Mouse (Mus musculus) stomach, embryonic 15.5 days (tissue): ENCODE measurements around the gene Npy. TPM values are rescaled to one million over a fixed set of nuclear protein-coding genes. Genes with fewer than 3 reads are reported as not detected.

ENCODE experiments used
- ATAC-seq: fragments of 200-750 bp; cut with Nextera tagmentation; 2 replicates; pipeline ENCODE4 v1.8.0; 2017; ENCODE audit warnings: low read depth, moderate number of reproducible peaks, moderate TSS enrichment; ENCODE audit not compliant: insufficient read depth, low FRiP score
- H3K27ac ChIP-seq: fragments of 300-500 bp; sonication (generic); 2 replicates; pipeline ENCODE4 v1.5.1; 2015; ENCODE audit warnings: mild to moderate bottlenecking, inconsistent platforms
- H3K27me3 ChIP-seq: fragments of 300-500 bp; sonication (generic); replicated peaks from 2 replicates; pipeline ENCODE4 v1.6.1; 2015; ENCODE audit warnings: inconsistent platforms
- H3K36me3 ChIP-seq: fragments of 300-500 bp; sonication (generic); 2 replicates; pipeline ENCODE4 v1.6.1; 2015; ENCODE audit warnings: inconsistent platforms
- H3K4me1 ChIP-seq: fragments of 300-500 bp; sonication (generic); 2 replicates; pipeline ENCODE4 v1.6.1; 2015; ENCODE audit warnings: inconsistent platforms
- H3K4me2 ChIP-seq: fragments of 300-500 bp; sonication (generic); 2 replicates; pipeline ENCODE4 v1.6.1; 2015; ENCODE audit warnings: mild to moderate bottlenecking, inconsistent platforms
- H3K4me3 ChIP-seq: fragments of 300-500 bp; sonication (generic); replicated peaks from 2 replicates; pipeline ENCODE4 v1.5.1; 2015; ENCODE audit warnings: inconsistent platforms
- H3K9ac ChIP-seq: fragments of 300-500 bp; sonication (generic); 2 replicates; pipeline ENCODE4 v1.6.1; 2015; ENCODE audit warnings: inconsistent platforms
- H3K9me3 ChIP-seq: fragments of 300-500 bp; sonication (generic); 2 replicates; pipeline ENCODE4 v1.6.1; 2016; ENCODE audit warnings: inconsistent platforms
- WGBS: fragments of 180-500 bp; shearing (Covaris S2); methylation state at CpG from one replicate; pipeline ENCODE4 v1.1.7; 2015; 5-methylcytosine and 5-hydroxymethylcytosine counted together
- polyA plus RNA-seq: library from polyadenylated mRNA; unstranded; fragments of >200 nt; fragmentation: Nextera tagmentation; extraction: Ambion mirVana; gene quantifications from 2 replicates; pipeline ENCODE4 v1.2.1, GENCODE M21; 2015

Npy gene
- 9.7 and 11.6 TPM in 2 replicates for polyA plus RNA-seq

DNA sequence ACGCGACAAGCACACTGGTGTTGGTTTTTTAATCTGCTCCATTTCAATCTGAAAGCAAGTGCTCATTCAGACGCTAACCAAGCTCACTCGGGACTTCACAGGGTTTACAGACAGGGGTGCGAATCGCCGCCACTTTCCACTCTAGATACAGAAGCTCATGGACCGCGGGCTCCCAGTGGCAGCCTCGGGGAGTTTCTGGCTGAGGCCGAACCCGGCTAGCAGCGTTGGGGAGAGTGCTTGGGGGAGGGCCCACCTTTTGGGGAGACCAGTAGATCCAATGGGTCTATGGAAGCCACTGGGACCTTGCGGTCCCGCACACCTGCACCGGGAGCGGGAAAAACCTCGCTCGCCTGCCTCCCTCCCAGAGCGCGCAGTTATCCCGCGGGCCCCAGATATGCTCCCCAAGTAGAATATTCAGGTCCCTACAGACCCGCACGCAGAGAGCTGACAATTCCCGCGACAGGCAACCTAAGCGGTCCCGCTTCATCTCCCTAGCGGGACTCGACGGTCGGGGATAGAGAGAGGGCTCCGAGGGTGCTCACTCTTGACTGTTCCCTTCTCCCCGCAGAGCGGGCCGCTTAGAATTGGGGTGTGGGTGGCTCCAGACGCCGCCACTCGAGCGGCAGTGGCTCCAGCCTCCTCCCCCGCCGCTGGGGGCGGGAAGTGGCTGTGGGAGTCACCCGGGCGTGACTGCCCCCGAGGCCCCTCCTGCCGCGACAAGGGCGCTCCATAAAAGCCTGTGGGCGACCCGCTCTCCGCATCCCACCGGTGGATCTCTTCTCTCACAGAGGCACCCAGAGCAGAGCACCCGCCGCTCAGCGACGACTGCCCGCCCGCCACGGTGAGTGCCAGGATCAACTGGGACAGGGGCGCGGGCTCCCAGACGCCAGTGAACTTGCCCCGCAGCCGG, at the start of gene Npy:
Gene Npy, plus strand, starts transcription at position 750 of the 910 bp plus-strand sequence.
- Histone ChIP-seq H3K36me3 (no peaks in the 10 kb centered on the region), H3K27ac (no peak within 1 kb of the TSS), H3K4me3 (peak within 1 kb of the TSS; percentile 44), H3K4me1 (peaks cover 11% of the 10 kb centered on the region), H3K4me2 (peak within 1 kb of the TSS; percentile 92), H3K27me3 (peaks cover 36% of the 10 kb centered on the region), H3K9me3 (no peaks in the 10 kb centered on the region), H3K9ac (no peak within 1 kb of the TSS)
- ATAC-seq: no peak
- WGBS: under 1% methylated on average over 62 of the region's 66 CpGs

DNA sequence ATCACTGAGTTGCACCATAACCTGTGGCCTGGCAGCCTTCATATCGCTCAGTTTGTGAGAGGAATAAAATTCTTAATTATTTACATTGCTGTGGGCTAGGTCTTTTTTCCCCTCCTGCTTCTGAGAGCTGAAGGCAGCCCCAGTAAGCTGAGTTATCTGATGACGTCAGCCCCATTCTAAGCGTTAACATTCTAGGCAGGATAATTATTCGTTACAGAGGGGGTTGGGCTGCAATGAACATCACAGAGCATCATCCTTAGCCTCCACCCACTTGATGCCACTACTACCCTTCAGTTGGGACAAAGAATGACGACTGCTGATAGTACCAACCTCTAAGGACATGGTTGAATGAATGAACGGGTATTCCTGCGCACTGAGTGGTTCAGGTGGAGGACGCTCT, 47.5 kb upstream of the Npy start:
- no peaks in the 10 kb centered on the region for H3K36me3 ChIP-seq
- H3K27me3 ChIP-seq: no peaks in the 10 kb centered on the region
- no peaks in the 10 kb centered on the region for H3K4me1 ChIP-seq
- 61% methylated on average over 8 of the region's 8 CpGs for WGBS
- no peak overlapping the region for H3K4me3 ChIP-seq
- no peak overlapping the region for H3K9ac ChIP-seq
- no peak overlapping the region for H3K27ac ChIP-seq
- H3K4me2 ChIP-seq: no peak overlapping the region
- no peaks in the 10 kb centered on the region for H3K9me3 ChIP-seq
- ATAC-seq: no peak

DNA sequence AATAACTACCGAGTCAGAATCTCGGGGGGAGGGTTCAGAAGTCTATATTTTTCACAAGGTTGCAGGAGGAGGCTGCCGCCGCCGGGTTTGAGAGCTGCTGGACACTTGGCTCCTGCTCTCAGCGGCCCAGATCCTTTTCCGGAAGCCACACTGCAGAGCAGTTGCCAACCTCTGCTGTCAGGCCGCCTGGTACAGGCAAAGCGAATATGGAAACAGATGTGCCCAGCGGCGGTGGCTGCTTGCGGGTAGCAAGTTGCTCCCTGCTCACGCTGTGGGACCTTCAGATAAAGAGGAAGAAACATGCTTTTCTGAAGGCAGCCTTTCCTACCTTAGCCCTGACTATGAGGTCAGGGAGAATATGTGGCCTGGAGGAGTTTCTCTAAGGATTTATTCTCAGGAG, 44.4 kb upstream of the Npy start:
- Histone ChIP-seq H3K36me3 (no peaks in the 10 kb centered on the region), H3K4me2 (no peak overlapping the region), H3K27me3 (no peaks in the 10 kb centered on the region), H3K4me1 (no peaks in the 10 kb centered on the region), H3K9ac (no peak overlapping the region), H3K9me3 (no peaks in the 10 kb centered on the region), H3K4me3 (no peak overlapping the region), H3K27ac (no peak overlapping the region)
- WGBS: 63% methylated on average over 13 of the region's 13 CpGs
- no peak for ATAC-seq

DNA sequence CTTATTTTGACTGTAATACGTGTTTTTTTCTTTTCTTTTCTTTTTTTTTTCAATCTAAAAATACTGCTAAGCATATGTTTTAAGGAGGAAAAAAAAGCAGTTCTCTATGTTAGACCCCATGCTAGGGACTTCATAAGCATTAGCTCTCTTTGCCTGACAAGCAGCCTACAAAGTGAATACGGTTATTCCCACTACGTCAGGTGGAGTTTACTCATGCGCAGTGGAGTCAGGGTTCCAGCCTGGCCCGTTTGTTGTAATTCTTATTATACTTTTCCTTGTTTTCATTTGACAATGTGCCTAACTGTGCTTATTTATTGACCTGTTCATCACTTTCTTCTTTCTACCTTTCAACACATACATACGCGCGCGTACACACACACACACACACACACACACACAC, 43.8 kb upstream of the Npy start:
- 84% methylated on average over 9 of the region's 9 CpGs for WGBS
- ATAC-seq: no peak
- no peaks in the 10 kb centered on the region for H3K36me3 ChIP-seq
- no peaks in the 10 kb centered on the region for H3K27me3 ChIP-seq
- H3K4me3 ChIP-seq: no peak overlapping the region
- no peak overlapping the region for H3K9ac ChIP-seq
- no peaks in the 10 kb centered on the region for H3K9me3 ChIP-seq
- no peaks in the 10 kb centered on the region for H3K4me1 ChIP-seq
- no peak overlapping the region for H3K4me2 ChIP-seq
- no peak overlapping the region for H3K27ac ChIP-seq

DNA sequence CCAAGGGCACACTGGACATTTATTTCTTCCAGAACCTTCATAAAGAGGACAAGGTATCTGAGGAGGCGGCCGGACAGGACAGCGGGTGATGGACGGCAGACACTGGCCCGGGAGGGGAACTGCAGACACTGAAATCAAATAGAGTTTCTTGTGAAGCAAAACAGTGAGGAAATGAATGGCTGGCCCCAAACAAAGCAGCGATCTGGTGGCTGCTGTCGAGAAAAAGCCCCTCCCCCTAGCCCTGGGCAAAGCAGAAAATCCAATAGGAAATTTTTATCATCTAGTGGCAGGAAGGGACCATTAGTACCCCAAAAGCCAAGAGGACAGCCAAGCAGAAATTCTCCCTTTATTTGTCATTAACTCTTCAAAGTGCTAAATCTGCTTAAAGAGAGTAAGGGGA, 42.9 kb upstream of the Npy start:
- no peaks in the 10 kb centered on the region for H3K4me1 ChIP-seq

DNA sequence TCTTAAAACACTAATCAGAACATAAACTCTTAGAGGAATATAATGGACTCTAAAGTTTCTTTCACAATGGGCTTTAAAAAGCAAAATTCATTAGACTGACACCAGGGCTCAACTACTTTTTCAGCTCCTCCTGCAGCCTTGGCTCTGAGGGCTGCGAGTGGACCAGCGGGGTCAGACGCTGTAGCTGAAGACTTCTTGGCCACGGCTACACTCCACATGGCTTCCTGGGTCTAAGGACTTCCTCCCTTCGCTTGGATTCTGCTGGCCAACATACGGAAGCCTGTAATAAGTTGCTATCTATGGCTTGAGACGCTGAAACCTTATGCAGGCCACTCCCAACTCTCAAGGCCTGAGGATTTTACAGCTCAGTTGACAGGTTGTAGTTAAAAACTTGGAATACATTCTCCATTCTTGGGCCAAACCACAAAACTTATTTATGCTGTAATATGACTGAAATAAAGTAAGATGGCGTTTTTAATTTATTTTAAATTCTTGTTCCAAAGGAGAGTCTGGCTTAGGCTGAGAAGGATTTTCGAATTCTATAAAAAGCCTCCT, 41.6 kb upstream of the Npy start:
- no peak for ATAC-seq
- Histone ChIP-seq H3K9ac (no peak overlapping the region), H3K4me2 (no peak overlapping the region), H3K9me3 (no peaks in the 10 kb centered on the region), H3K36me3 (no peaks in the 10 kb centered on the region), H3K4me3 (no peak overlapping the region), H3K4me1 (no peaks in the 10 kb centered on the region), H3K27ac (no peak overlapping the region), H3K27me3 (no peaks in the 10 kb centered on the region)
- 61% methylated on average over 9 of the region's 9 CpGs for WGBS

More for the DNA sequence above, 42.9 kb upstream of the Npy start:
- no peak overlapping the region for H3K9ac ChIP-seq
- no peak for ATAC-seq
- H3K4me3 ChIP-seq: no peak overlapping the region
- H3K36me3 ChIP-seq: no peaks in the 10 kb centered on the region
- H3K9me3 ChIP-seq: no peaks in the 10 kb centered on the region
- H3K27me3 ChIP-seq: no peaks in the 10 kb centered on the region
- no peak overlapping the region for H3K4me2 ChIP-seq
- WGBS: 26% methylated on average over 7 of the region's 7 CpGs
- H3K27ac ChIP-seq: no peak overlapping the region

DNA sequence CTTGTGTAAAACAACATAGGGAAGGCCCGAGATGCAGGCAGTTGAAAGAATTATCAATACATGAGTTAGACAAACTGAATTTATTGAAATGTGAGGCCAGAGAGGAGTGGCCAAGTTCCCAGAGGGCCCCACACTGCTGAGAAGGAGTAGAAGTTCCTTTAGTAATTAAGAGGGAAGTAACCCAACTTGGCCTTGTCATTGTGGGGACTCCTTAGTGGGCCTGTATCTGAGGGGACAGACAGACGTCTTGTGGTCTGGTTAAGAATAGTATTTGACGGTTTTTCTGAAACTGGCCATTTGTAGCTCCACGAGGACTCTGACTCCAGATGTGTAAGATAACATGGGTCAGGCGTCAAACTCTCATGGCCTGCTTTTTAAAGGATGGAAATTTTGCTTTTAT, 40.7 kb upstream of the Npy start:
- Histone ChIP-seq H3K27ac (no peak overlapping the region), H3K9ac (no peak overlapping the region), H3K4me1 (no peaks in the 10 kb centered on the region), H3K4me2 (no peak overlapping the region), H3K9me3 (no peaks in the 10 kb centered on the region), H3K4me3 (no peak overlapping the region), H3K27me3 (no peaks in the 10 kb centered on the region), H3K36me3 (no peaks in the 10 kb centered on the region)
- ATAC-seq: no peak
- WGBS: 80% methylated on average over 5 of the region's 5 CpGs

DNA sequence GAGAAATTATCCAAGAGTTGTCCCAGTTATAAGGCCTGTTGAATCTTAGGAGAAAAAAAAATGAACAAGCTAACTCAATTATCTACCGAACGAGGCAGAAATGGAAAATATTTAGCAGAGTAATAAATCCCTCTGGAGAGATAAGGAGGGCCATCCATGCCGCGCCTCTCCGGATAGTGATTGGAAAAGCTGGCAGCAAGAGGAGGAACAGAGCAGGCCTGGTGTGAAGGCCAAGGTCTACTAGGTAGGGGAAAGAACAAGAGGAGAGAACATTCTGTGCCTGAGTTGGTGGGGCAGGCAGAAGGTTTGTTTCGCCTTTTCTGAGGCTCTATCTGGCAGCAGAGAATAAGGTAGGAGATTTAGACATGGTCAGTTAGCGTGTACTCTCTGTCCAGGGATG, 39.8 kb upstream of the Npy start:
- WGBS: 80% methylated on average over 7 of the region's 7 CpGs
- Histone ChIP-seq H3K4me2 (no peak overlapping the region), H3K4me1 (no peaks in the 10 kb centered on the region), H3K4me3 (no peak overlapping the region), H3K36me3 (no peaks in the 10 kb centered on the region), H3K27ac (no peak overlapping the region), H3K27me3 (no peaks in the 10 kb centered on the region), H3K9ac (no peak overlapping the region), H3K9me3 (no peaks in the 10 kb centered on the region)
- no peak for ATAC-seq

DNA sequence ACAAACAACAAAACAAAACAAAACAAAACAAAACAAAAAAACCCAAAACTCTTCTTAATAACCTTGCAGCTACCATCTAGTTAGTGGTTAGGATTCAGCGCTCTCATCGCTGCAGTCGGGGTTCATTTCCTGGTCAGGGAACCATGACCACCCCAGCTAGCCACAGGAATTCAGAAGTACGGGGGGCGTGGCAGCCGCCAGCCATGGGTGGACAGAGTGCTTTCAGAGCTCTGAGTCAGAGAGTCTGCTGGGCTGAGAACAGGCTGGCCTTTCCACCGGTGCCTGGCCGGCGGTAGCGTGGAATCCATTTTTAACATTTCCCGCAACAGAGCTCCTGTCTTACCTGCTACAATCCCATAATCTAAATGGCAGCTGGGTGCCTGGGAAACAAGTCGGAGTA, 30.0 kb upstream of the Npy start:
- H3K4me3 ChIP-seq: no peak overlapping the region
- no peaks in the 10 kb centered on the region for H3K9me3 ChIP-seq
- no peak overlapping the region for H3K9ac ChIP-seq
- WGBS: 79% methylated on average over 12 of the region's 12 CpGs
- H3K4me2 ChIP-seq: no peak overlapping the region
- H3K27ac ChIP-seq: no peak overlapping the region
- H3K27me3 ChIP-seq: no peaks in the 10 kb centered on the region
- H3K4me1 ChIP-seq: no peaks in the 10 kb centered on the region
- H3K36me3 ChIP-seq: no peaks in the 10 kb centered on the region
- ATAC-seq: no peak

DNA sequence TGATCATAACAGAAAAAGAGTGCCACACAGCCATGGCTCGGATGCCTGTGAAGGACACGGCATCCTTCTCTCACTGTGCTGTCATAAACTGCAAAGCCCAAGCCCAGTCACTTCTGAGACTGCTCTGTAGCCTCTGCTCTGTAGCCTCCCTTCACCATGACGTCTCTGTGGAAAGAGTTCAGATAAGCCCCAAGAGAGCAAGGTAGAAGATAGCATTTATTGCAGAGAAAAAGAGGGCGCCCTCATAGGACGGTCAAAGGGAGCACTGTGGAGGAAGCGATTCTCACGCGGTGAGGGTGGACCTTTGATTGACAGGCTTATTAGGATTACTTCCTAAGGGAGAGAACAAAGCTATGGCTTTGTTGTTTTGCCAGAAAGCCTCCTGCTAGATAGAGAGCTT, 18.4 kb upstream of the Npy start:
- no peak overlapping the region for H3K4me2 ChIP-seq
- H3K9me3 ChIP-seq: no peaks in the 10 kb centered on the region
- no peaks in the 10 kb centered on the region for H3K36me3 ChIP-seq
- 60% methylated on average over 8 of the region's 8 CpGs for WGBS
- no peak overlapping the region for H3K9ac ChIP-seq
- no peak overlapping the region for H3K27ac ChIP-seq
- H3K4me3 ChIP-seq: no peak overlapping the region
- no peaks in the 10 kb centered on the region for H3K4me1 ChIP-seq
- no peak for ATAC-seq
- H3K27me3 ChIP-seq: no peaks in the 10 kb centered on the region

DNA sequence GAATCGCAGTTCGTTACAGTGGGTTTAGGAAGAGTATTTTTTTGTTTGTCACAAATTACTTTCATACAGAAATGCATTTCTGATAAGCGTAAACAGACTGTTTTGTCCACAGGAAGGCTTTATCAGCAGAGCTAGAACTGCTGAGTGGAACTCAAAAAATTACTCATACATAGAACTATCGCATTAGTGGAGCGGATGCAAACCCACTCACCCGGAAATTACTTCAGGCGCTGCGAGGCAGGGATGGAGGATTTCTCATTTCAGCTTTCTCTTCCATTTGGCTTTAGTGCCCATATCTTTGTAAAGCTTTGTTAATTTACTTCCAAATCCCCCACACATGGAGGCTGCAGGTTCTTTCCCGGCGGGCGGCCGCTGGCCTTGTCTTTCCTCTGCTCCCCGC, 14.4 kb upstream of the Npy start:
- Histone ChIP-seq H3K4me1 (no peaks in the 10 kb centered on the region), H3K36me3 (no peaks in the 10 kb centered on the region), H3K9ac (no peak overlapping the region), H3K9me3 (no peaks in the 10 kb centered on the region), H3K27ac (no peak overlapping the region), H3K27me3 (no peaks in the 10 kb centered on the region), H3K4me3 (peak overlapping the region; percentile 15), H3K4me2 (peak overlapping the region; percentile 44)
- ATAC-seq: no peak
- 24% methylated on average over 13 of the region's 13 CpGs for WGBS

DNA sequence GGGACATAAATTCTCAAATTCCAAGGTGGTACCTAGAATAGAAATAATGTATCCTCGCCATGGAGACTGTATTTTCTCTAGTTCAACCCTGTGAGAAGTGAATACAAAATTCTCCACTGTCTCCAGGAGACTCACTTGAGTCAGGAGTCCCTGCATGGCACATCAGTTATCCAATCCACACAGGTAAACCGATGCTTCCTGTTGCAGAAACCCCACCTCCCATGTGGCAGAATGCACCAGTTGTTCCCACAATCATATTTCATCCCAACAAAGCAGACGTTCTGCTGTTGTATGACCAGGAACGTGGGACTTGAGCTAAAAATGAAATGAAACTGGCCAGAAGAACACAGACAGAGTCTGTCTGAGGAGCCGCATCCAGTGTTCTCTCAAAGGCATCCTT, 5.3 kb upstream of the Npy start:
- H3K9ac ChIP-seq: no peak overlapping the region
- H3K4me1 ChIP-seq: peaks cover 4% of the 10 kb centered on the region; the same call in 1 of the 2 replicates
- no peak overlapping the region for H3K27ac ChIP-seq
- no peaks in the 10 kb centered on the region for H3K9me3 ChIP-seq
- H3K36me3 ChIP-seq: no peaks in the 10 kb centered on the region
- ATAC-seq: no peak
- H3K27me3 ChIP-seq: peaks cover 16% of the 10 kb centered on the region
- no peak overlapping the region for H3K4me2 ChIP-seq
- no peak overlapping the region for H3K4me3 ChIP-seq
- WGBS: 67% methylated on average over 5 of the region's 5 CpGs
